Mouse (Mus musculus): ENCODE data around the gene Cmtm7. TPM values are rescaled to one million over a fixed set of nuclear protein-coding genes. Genes with fewer than 3 reads are reported as not detected.

The Cmtm7 gene
- polyA plus RNA-seq, 1 experiment from 2014 or later = 59.5 TPM

- WGBS (ENCODE audit: insufficient replicate concordance) = 61% methylated on average over 4 of the region's 4 CpGs
- DNase-seq = no peak
- H3K9me3 ChIP-seq (replicated peaks) = no peaks in the 10 kb centered on the region
Observed at GRCm38 (mm10) chr9:114794491-114794890, 12.8 kb upstream of the Cmtm7 start.

GRCm38 (mm10) chr9:114793764-114794295 lies 12.2 kb upstream of the Cmtm7 start:
- DNase-seq (no peak), ATAC-seq (ENCODE audit: low read depth) (no peak)
- no peak overlapping the region for H3K4me3 ChIP-seq (replicated peaks)
- H3K9me3 ChIP-seq (replicated peaks) = no peaks in the 10 kb centered on the region
- no peak overlapping the region for H3K4me2 ChIP-seq
- no peaks in the 10 kb centered on the region for H3K27me3 ChIP-seq
- H3K4me1 ChIP-seq (replicated peaks) = peaks cover 3% of the 10 kb centered on the region
- H3K9ac ChIP-seq = no peak overlapping the region
- no peak overlapping the region for H3K27ac ChIP-seq
- WGBS (ENCODE audit: insufficient replicate concordance) = 50% methylated on average over 9 of the region's 9 CpGs
- no peaks in the 10 kb centered on the region for H3K36me3 ChIP-seq

More at GRCm38 (mm10) chr9:114794491-114794890, 12.8 kb upstream of the Cmtm7 start:
- no peak for ATAC-seq (ENCODE audit: low read depth)
- H3K4me1 ChIP-seq (replicated peaks) = no peaks in the 10 kb centered on the region
- H3K27me3 ChIP-seq = no peaks in the 10 kb centered on the region
- no peak overlapping the region for H3K4me2 ChIP-seq
- no peak overlapping the region for H3K27ac ChIP-seq
- H3K9ac ChIP-seq = 0 out of 2 replicates have a peak overlapping the region, but pooled peaks have one; percentile 31
- no peak overlapping the region for H3K4me3 ChIP-seq (replicated peaks)
- no peaks in the 10 kb centered on the region for H3K36me3 ChIP-seq

- Histone ChIP-seq H3K27me3 (no peaks in the 10 kb centered on the region), H3K4me1 (replicated peaks) (peaks cover 19% of the 10 kb centered on the region), H3K9me3 (replicated peaks) (no peaks in the 10 kb centered on the region), H3K4me3 (replicated peaks) (no peak overlapping the region), H3K27ac (no peak overlapping the region), H3K9ac (no peak overlapping the region), H3K36me3 (no peaks in the 10 kb centered on the region), H3K4me2 (no peak overlapping the region)
- 63% methylated on average over 8 of the region's 8 CpGs for WGBS (ENCODE audit: insufficient replicate concordance)
- ATAC-seq (ENCODE audit: low read depth) (no peak), DNase-seq (no peak)
Observed at GRCm38 (mm10) chr9:114789989-114790388, 8.3 kb upstream of the Cmtm7 start.

GRCm38 (mm10) chr9:114789557-114789956 lies 7.9 kb upstream of the Cmtm7 start:
- Histone ChIP-seq H3K27me3 (no peaks in the 10 kb centered on the region), H3K9me3 (replicated peaks) (no peaks in the 10 kb centered on the region), H3K9ac (no peak overlapping the region), H3K27ac (no peak overlapping the region), H3K4me1 (replicated peaks) (peaks cover 19% of the 10 kb centered on the region), H3K36me3 (no peaks in the 10 kb centered on the region), H3K4me3 (replicated peaks) (no peak overlapping the region), H3K4me2 (no peak overlapping the region)
- ATAC-seq (ENCODE audit: low read depth) = no peak
- no peak for DNase-seq
- WGBS (ENCODE audit: insufficient replicate concordance) = 28% methylated on average over 7 of the region's 7 CpGs

GRCm38 (mm10) chr9:114788697-114789096 lies 7.0 kb upstream of the Cmtm7 start:
- Histone ChIP-seq H3K9ac (no peak overlapping the region), H3K4me1 (replicated peaks) (peaks cover 19% of the 10 kb centered on the region), H3K36me3 (no peaks in the 10 kb centered on the region), H3K27ac (no peak overlapping the region), H3K4me2 (no peak overlapping the region), H3K9me3 (replicated peaks) (no peaks in the 10 kb centered on the region), H3K4me3 (replicated peaks) (no peak overlapping the region), H3K27me3 (no peaks in the 10 kb centered on the region)
- ATAC-seq (ENCODE audit: low read depth) (peak; percentile 54), DNase-seq (no peak)
- 45% methylated on average over 8 of the region's 8 CpGs for WGBS (ENCODE audit: insufficient replicate concordance)

- ATAC-seq (ENCODE audit: low read depth) (no peak), DNase-seq (no peak)
- no peaks in the 10 kb centered on the region for H3K9me3 ChIP-seq (replicated peaks)
- H3K27ac ChIP-seq = 0 out of 2 replicates have a peak overlapping the region, but pooled peaks have one; percentile 29
- peaks cover 19% of the 10 kb centered on the region for H3K4me1 ChIP-seq (replicated peaks)
- H3K27me3 ChIP-seq = no peaks in the 10 kb centered on the region
- no peaks in the 10 kb centered on the region for H3K36me3 ChIP-seq
- H3K4me3 ChIP-seq (replicated peaks) = no peak overlapping the region
- H3K4me2 ChIP-seq = no peak overlapping the region
- H3K9ac ChIP-seq = no peak overlapping the region
- WGBS (ENCODE audit: insufficient replicate concordance) = 31% methylated on average over 7 of the region's 7 CpGs
Observed at GRCm38 (mm10) chr9:114787716-114788115, 6.1 kb upstream of the Cmtm7 start.

GRCm38 (mm10) chr9:114787134-114787533 lies 5.5 kb upstream of the Cmtm7 start:
- DNase-seq (no peak), ATAC-seq (ENCODE audit: low read depth) (no peak)
- Histone ChIP-seq H3K27ac (0 out of 2 replicates have a peak overlapping the region, but pooled peaks have one; percentile 29), H3K4me3 (replicated peaks) (no peak overlapping the region), H3K4me2 (no peak overlapping the region), H3K9ac (no peak overlapping the region), H3K9me3 (replicated peaks) (no peaks in the 10 kb centered on the region), H3K27me3 (no peaks in the 10 kb centered on the region), H3K4me1 (replicated peaks) (peaks cover 23% of the 10 kb centered on the region), H3K36me3 (no peaks in the 10 kb centered on the region)
- 75% methylated on average over 5 of the region's 5 CpGs for WGBS (ENCODE audit: insufficient replicate concordance)

GRCm38 (mm10) chr9:114785432-114786125 lies 3.9 kb upstream of the Cmtm7 start:
- Histone ChIP-seq H3K4me3 (replicated peaks) (no peak overlapping the region), H3K4me2 (no peak overlapping the region; the same call in 1 of the 2 replicates), H3K9ac (no peak overlapping the region), H3K36me3 (no peaks in the 10 kb centered on the region), H3K4me1 (replicated peaks) (peaks cover 38% of the 10 kb centered on the region), H3K27ac (no peak overlapping the region), H3K9me3 (replicated peaks) (no peaks in the 10 kb centered on the region), H3K27me3 (0 out of 2 replicates have a peak, but pooled peaks cover 3% of the 10 kb centered on the region)
- ATAC-seq (ENCODE audit: low read depth) = no peak
- 26% methylated on average over 16 of the region's 16 CpGs for WGBS (ENCODE audit: insufficient replicate concordance)
- no peak for DNase-seq

GRCm38 (mm10) chr9:114780746-114781525 lies 720 bp downstream of the Cmtm7 start:
- Histone ChIP-seq H3K4me2 (peak overlapping the region; percentile 80), H3K27ac (peak overlapping the region; percentile 73), H3K36me3 (no peaks in the 10 kb centered on the region), H3K4me1 (replicated peaks) (peaks cover 54% of the 10 kb centered on the region), H3K9me3 (replicated peaks) (no peaks in the 10 kb centered on the region), H3K4me3 (replicated peaks) (peak overlapping the region; percentile 61), H3K27me3 (peaks cover 8% of the 10 kb centered on the region; the same call in 1 of the 2 replicates), H3K9ac (peak overlapping the region; percentile 73)
- under 1% methylated on average over 38 of the region's 38 CpGs for WGBS (ENCODE audit: insufficient replicate concordance)
- no peak for DNase-seq
- peak; percentile 45 for ATAC-seq (ENCODE audit: low read depth)

- peak overlapping the region; percentile 73; the same call in 1 of the 2 replicates for H3K27ac ChIP-seq
- no peak for ATAC-seq (ENCODE audit: low read depth)
- 8% methylated on average over 23 of the region's 23 CpGs for WGBS (ENCODE audit: insufficient replicate concordance)
Observed at GRCm38 (mm10) chr9:114779984-114780745, 1.5 kb downstream of the Cmtm7 start.

More at GRCm38 (mm10) chr9:114779984-114780745, 1.5 kb downstream of the Cmtm7 start:
- Histone ChIP-seq H3K27me3 (peaks cover 8% of the 10 kb centered on the region; the same call in 1 of the 2 replicates), H3K4me2 (peak overlapping the region; percentile 80), H3K9ac (peak overlapping the region; percentile 73), H3K9me3 (replicated peaks) (no peaks in the 10 kb centered on the region), H3K36me3 (no peaks in the 10 kb centered on the region), H3K4me3 (replicated peaks) (peak overlapping the region; percentile 61), H3K4me1 (replicated peaks) (peaks cover 55% of the 10 kb centered on the region)
- DNase-seq = no peak

Measured in liver, embryonic 13.5 days (tissue).